Comparison of ENCODE assay signal across 17 mouse cellular contexts in the genomic region with DNA sequence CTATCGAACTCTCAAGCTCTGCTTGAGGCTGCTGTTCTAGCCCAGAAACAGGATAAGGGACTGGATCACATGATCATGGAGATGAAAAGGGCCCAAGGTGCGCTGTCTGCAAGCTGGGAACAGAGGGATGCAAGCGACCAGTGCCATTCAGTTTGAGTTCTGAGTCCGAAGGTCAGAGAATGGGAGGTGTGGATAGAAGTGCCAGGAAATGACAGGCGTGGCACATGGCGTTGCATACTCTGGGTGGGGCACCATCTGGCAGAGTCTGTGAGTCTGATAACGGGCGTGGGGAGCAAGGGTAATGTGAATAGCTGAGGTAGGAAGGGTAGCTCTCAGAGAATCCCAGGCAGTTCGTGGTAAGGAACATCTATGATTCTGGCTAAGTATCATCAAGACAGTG.
DNase-seq lines count a peak whose midpoint lies in the region; ATAC-seq and TF ChIP-seq lines count a peak whose summit lies in the region.
"Had no signal": no experiment of that assay in that cellular context is flagged by ENCODE, and none has a peak within 500 bp of the region (broad histone marks: within the 10 kb centered on the region; RNA-seq: fewer than 3 reads in every experiment).

No protein-coding gene starts in this region.

- peak; percentile 65 for DNase-seq in midbrain, embryonic 11.5 days (ENCODE audit: low spot score, missing footprints)
- DNase-seq in midbrain, postnatal 0 days (ENCODE audit: low spot score), result no peak
- peak; percentile 79 for DNase-seq in liver, postnatal 0 days
- DNase-seq in left cerebral cortex, postnatal 14 days (ENCODE audit: low spot score in 2 of 2), result no peak
- no peak for DNase-seq in gastrocnemius, postnatal 10 days
- DNase-seq in lung, postnatal 4 days, result no peak
- DNase-seq: cerebellum, postnatal 10 days; gastrocnemius, postnatal 36 days; heart, postnatal 10 days; kidney, adult 18-20 months had no signal

- H3K9me3 ChIP-seq in midbrain, embryonic 11.5 days (ENCODE audit: control insufficient read depth, low read length), result no peaks in the 10 kb centered on the region
- no peaks in the 10 kb centered on the region for H3K9me3 ChIP-seq in midbrain, postnatal 0 days (ENCODE audit: low read length)
- no peaks in the 10 kb centered on the region for H3K9me3 ChIP-seq in liver, postnatal 0 days (ENCODE audit: low read length)
- H3K9me3 ChIP-seq: embryonic facial prominence, embryonic 12.5 days had no signal

- H3K4me2 ChIP-seq in midbrain, embryonic 11.5 days, result no peak overlapping the region
- H3K4me2 ChIP-seq in midbrain, postnatal 0 days (ENCODE audit: low read depth, low read length, poor library complexity, severe bottlenecking), result no peak overlapping the region
- peak overlapping the region; percentile 43; the same call in 1 of the 2 replicates for H3K4me2 ChIP-seq in liver, postnatal 0 days (ENCODE audit: low read depth, low read length)
- H3K4me2 ChIP-seq: embryonic facial prominence, embryonic 12.5 days had no signal

- H3K36me3 ChIP-seq in midbrain, embryonic 11.5 days (ENCODE audit: control insufficient read depth, insufficient read depth, low read length), result no peaks in the 10 kb centered on the region
- H3K36me3 ChIP-seq in midbrain, postnatal 0 days (ENCODE audit: insufficient read depth, low read length), result no peaks in the 10 kb centered on the region
- H3K36me3 ChIP-seq in liver, postnatal 0 days (replicated peaks; ENCODE audit: insufficient read depth, low read length), result no peaks in the 10 kb centered on the region
- H3K36me3 ChIP-seq: embryonic facial prominence, embryonic 12.5 days had no signal

- H3K27ac ChIP-seq in midbrain, embryonic 11.5 days (ENCODE audit: low read depth, low read length), result no peak overlapping the region
- no peak overlapping the region for H3K27ac ChIP-seq in midbrain, postnatal 0 days (ENCODE audit: low read depth, low read length)
- peak overlapping the region; percentile 80 for H3K27ac ChIP-seq in liver, postnatal 0 days (ENCODE audit: low read depth)
- H3K27ac ChIP-seq: embryonic facial prominence, embryonic 12.5 days; layer of hippocampus, adult 2 months had no signal

- H3K9ac ChIP-seq in midbrain, embryonic 11.5 days (ENCODE audit: low read length), result no peak overlapping the region
- H3K9ac ChIP-seq in midbrain, postnatal 0 days (replicated peaks; ENCODE audit: low read length, poor library complexity, severe bottlenecking), result no peak overlapping the region
- no peak overlapping the region for H3K9ac ChIP-seq in liver, postnatal 0 days (replicated peaks)
- H3K9ac ChIP-seq: embryonic facial prominence, embryonic 12.5 days had no signal

- H3K4me3 ChIP-seq in midbrain, embryonic 11.5 days (ENCODE audit: low read depth, low read length), result no peak overlapping the region
- H3K4me3 ChIP-seq in midbrain, postnatal 0 days (ENCODE audit: low read depth, low read length), result no peak overlapping the region
- H3K4me3 ChIP-seq in liver, postnatal 0 days (ENCODE audit: low read depth, low read length), result no peak overlapping the region
- H3K4me3 ChIP-seq: embryonic facial prominence, embryonic 12.5 days; layer of hippocampus, adult 2 months had no signal

- TF ChIP-seq CTCF in midbrain, postnatal 0 days (IDR thresholded peaks at IDR 0.05), result no peak
- TF ChIP-seq CTCF in liver, postnatal 0 days (IDR thresholded peaks at IDR 0.05; ENCODE audit: low read depth), result 0 out of 2 replicates have a peak, but pooled peaks have one; percentile 2

- no peaks in the 10 kb centered on the region for H3K4me1 ChIP-seq in midbrain, embryonic 11.5 days (ENCODE audit: control insufficient read depth, insufficient read depth, low read length)
- no peaks in the 10 kb centered on the region for H3K4me1 ChIP-seq in midbrain, postnatal 0 days (ENCODE audit: insufficient read depth, low read length)
- peaks cover 22% of the 10 kb centered on the region for H3K4me1 ChIP-seq in liver, postnatal 0 days (ENCODE audit: insufficient read depth)
- H3K4me1 ChIP-seq: embryonic facial prominence, embryonic 12.5 days had no signal

- no peak for ATAC-seq in midbrain, embryonic 11.5 days (ENCODE audit: low FRiP score)
- ATAC-seq in midbrain, postnatal 0 days (ENCODE audit: low FRiP score), result no peak
- ATAC-seq in erythroid progenitor cell, adult 5-6 weeks (replicated peaks; ENCODE audit: low FRiP score, poor library complexity, severe bottlenecking), result peak; percentile 90
- ATAC-seq in liver, postnatal 0 days, result peak; percentile 99
- no peak for ATAC-seq in inflammation-experienced regulatory T-cells, adult 6 months
- ATAC-seq: forebrain, embryonic 16.5 days; lung, postnatal 0 days; midbrain, embryonic 16.5 days had no signal

- WGBS in midbrain, embryonic 11.5 days, result 82% methylated on average over 9 of the region's 9 CpGs
- 85% methylated on average over 9 of the region's 9 CpGs for WGBS in midbrain, postnatal 0 days
- WGBS in liver, postnatal 0 days (ENCODE audit: insufficient replicate concordance), result 54% methylated on average over 9 of the region's 9 CpGs

- intact Hi-C loops in left cerebral cortex, postnatal 14 days (cut with DNase I), result loop anchor here (10.0 kb wide), 3 partner anchors 398 to 678 kb away; no protein-coding TSS in a partner anchor

- TF ChIP-seq EP300 in liver, postnatal 0 days (IDR thresholded peaks at IDR 0.05; ENCODE audit: low read depth), result peak; percentile 93

- H3K27me3 ChIP-seq in midbrain, embryonic 11.5 days (ENCODE audit: control insufficient read depth, insufficient read depth, low read length), result no peaks in the 10 kb centered on the region
- no peaks in the 10 kb centered on the region for H3K27me3 ChIP-seq in midbrain, postnatal 0 days (ENCODE audit: insufficient read depth, low read length)
- no peaks in the 10 kb centered on the region for H3K27me3 ChIP-seq in liver, postnatal 0 days (ENCODE audit: insufficient read depth, low read length)
- H3K27me3 ChIP-seq: embryonic facial prominence, embryonic 12.5 days had no signal

Comparison
In these comparisons a context has a peak if more than half of its experiments do, and no peak if none do; other contexts are left out.
1. DNase-seq: peak in midbrain, embryonic 11.5 days (single experiment) and liver, postnatal 0 days (single experiment); none in midbrain, postnatal 0 days (single experiment), left cerebral cortex, postnatal 14 days (0 of 2), gastrocnemius, postnatal 10 days (single experiment) and lung, postnatal 4 days (0 of 2).
2. ATAC-seq: peak in erythroid progenitor cell, adult 5-6 weeks (single experiment) and liver, postnatal 0 days (single experiment); none in midbrain, embryonic 11.5 days (single experiment), midbrain, postnatal 0 days (single experiment) and inflammation-experienced regulatory T-cells, adult 6 months (single experiment).